Mouse (Mus musculus) myocyte (in vitro differentiated cells): ENCODE measurements at regions not wholly inside any gene's neighbourhood (a gene's known extent, or its start where the extent isn't known, plus 50 kb on each side); places are given as distances from the start of the nearest gene placed in this dataset.

ENCODE experiments used
- CEBPB ChIP-seq: IDR thresholded peaks from 2 replicates; pipeline ENCODE4 v1.6.1; 2011; ENCODE audit warnings: mild to moderate bottlenecking, moderate library complexity; ENCODE audit not compliant: poor library complexity, insufficient read depth, severe bottlenecking
- MYOG ChIP-seq, 3 experiments: IDR thresholded peaks; one replicate each; pipeline ENCODE4 v1.6.1; 2011; ENCODE audit warnings: control low read depth in 2 of 3, low read depth in 2 of 3, mild to moderate bottlenecking in 2 of 3; ENCODE audit not compliant: insufficient read length in 2 of 3, control insufficient read depth in 1 of 3, insufficient read depth in 1 of 3
- POLR2A ChIP-seq: IDR thresholded peaks from one replicate; pipeline ENCODE4 v1.6.1; 2011; ENCODE audit warnings: low read depth, mild to moderate bottlenecking, control low read depth, moderate library complexity; ENCODE audit not compliant: insufficient read length
- USF1 ChIP-seq: IDR thresholded peaks from one replicate; pipeline ENCODE4 v1.6.1; 2011; ENCODE audit warnings: low read depth, mild to moderate bottlenecking, control low read depth, moderate library complexity

GRCm38 (mm10) chr14:61681708-61682701 lies 74.7 kb downstream of the Kcnrg start:
- TF ChIP-seq USF1 (peak; percentile 75), CEBPB (peak; percentile 73), MYOG (IDR thresholded peaks at IDR 0.05; ENCODE audit: control insufficient read depth in 1 of 3, insufficient read depth in 1 of 3, insufficient read length in 2 of 3, low read depth in 2 of 3) (peak in 1 of 3 experiments; percentile 28), POLR2A (peak; percentile 72)
